Mouse (Mus musculus) gastrocnemius, postnatal 25 days (tissue): ENCODE data around the gene Chst1. TPM values are rescaled to one million over a fixed set of nuclear protein-coding genes. Genes with fewer than 3 reads are reported as not detected.

Experiments
- DNase-seq: peaks from one replicate; pipeline ENCODE4 v3.0.0; 2022
- total RNA-seq, 2 experiments: library from RNA; stranded (reverse); gene quantifications; 1 replicate in 1 of 2; 2 replicates in 1 of 2; pipeline ENCODE4 v1.2.3; 2021

Chst1 gene
- total RNA-seq, 2 experiments from 2014 or later: 1.4 to 3.8 TPM

GRCm38 (mm10) chr2:92609704-92610379 lies 10.3 kb downstream of the Chst1 start:
- no peak for DNase-seq

GRCm38 (mm10) chr2:92613645-92614044 lies 14.1 kb downstream of the Chst1 start:
- DNase-seq: no peak

GRCm38 (mm10) chr2:92614106-92614505 lies 14.6 kb downstream of the Chst1 start:
- no peak for DNase-seq

GRCm38 (mm10) chr2:92617077-92617756 lies 17.7 kb downstream of the Chst1 start:
- DNase-seq: no peak

GRCm38 (mm10) chr2:92618016-92618415 lies 18.5 kb downstream of the Chst1 start:
- DNase-seq: no peak

- DNase-seq: no peak
These were observed 28.1 kb downstream of the Chst1 start for GRCm38 (mm10) chr2:92627633-92628032.

GRCm38 (mm10) chr2:92630799-92631198 lies 31.3 kb downstream of the Chst1 start:
- no peak for DNase-seq

GRCm38 (mm10) chr2:92632027-92632426 lies 32.5 kb downstream of the Chst1 start:
- DNase-seq: no peak

GRCm38 (mm10) chr2:92640555-92640954 lies 41.0 kb downstream of the Chst1 start:
- no peak for DNase-seq

- DNase-seq: peak; percentile 21
These were observed 46.0 kb downstream of the Chst1 start for GRCm38 (mm10) chr2:92645282-92646037.

GRCm38 (mm10) chr2:92649154-92649801 lies 49.8 kb downstream of the Chst1 start:
- no peak for DNase-seq

GRCm38 (mm10) chr2:92650428-92650827 lies 50.9 kb downstream of the Chst1 start:
- no peak for DNase-seq

GRCm38 (mm10) chr2:92651294-92651816 lies 51.8 kb downstream of the Chst1 start:
- DNase-seq: no peak

- no peak for DNase-seq
These were observed 57.7 kb downstream of the Chst1 start for GRCm38 (mm10) chr2:92657189-92657588.

GRCm38 (mm10) chr2:92658293-92659150 lies 59.0 kb downstream of the Chst1 start:
- DNase-seq: no peak

GRCm38 (mm10) chr2:92659491-92660035 lies 60.1 kb downstream of the Chst1 start:
- DNase-seq: peak; percentile 10

GRCm38 (mm10) chr2:92662534-92663068 lies 63.1 kb downstream of the Chst1 start:
- DNase-seq: no peak
